Mouse (Mus musculus) C2C12 (cell line): ENCODE data around the gene Gabpb2.

Source experiments
- CTCF ChIP-seq: IDR thresholded peaks from one replicate; pipeline ENCODE4 v1.5.1; 2011; ENCODE audit not compliant: control insufficient read depth, insufficient read depth, insufficient read length
- MYOD1 ChIP-seq: IDR thresholded peaks from one replicate; pipeline ENCODE4 v1.6.1; 2011; ENCODE audit warnings: low read depth; ENCODE audit not compliant: control insufficient read depth, insufficient read length
- USF1 ChIP-seq: IDR thresholded peaks from one replicate; pipeline ENCODE4 v1.6.1; 2011; ENCODE audit warnings: low read depth, mild to moderate bottlenecking, control low read depth, moderate library complexity

DNA sequence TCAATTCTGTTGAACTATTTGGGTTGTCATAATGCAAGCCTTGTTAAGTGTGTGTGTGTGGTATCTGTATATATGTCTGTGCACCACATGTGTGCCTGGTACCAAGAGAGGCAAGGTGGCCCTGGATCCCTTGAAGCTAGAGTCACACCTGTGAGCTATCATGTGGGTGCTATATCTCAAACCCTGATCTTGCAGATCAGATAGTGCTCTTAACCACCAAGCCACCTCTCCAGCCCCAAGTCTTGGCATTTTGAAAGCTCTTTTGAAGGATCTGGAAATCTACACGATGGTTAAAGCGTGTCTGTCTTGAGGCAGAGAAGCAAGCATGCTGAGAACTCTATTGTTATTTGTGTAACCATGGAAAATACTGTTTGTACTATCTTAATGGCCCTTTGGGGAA is 7.1 kb downstream of the Gabpb2 start:
- TF ChIP-seq MYOD1, result no peak
- no peak for TF ChIP-seq CTCF
- no peak for TF ChIP-seq USF1
